Mouse (Mus musculus) forebrain, postnatal 0 days (tissue): ENCODE measurements around the gene Auts2. TPM values are rescaled to one million over a fixed set of nuclear protein-coding genes. Genes with fewer than 3 reads are reported as not detected.

Experiments used
- ATAC-seq: fragments of 200-750 bp; cut with Nextera tagmentation; 2 replicates; pipeline ENCODE4 v1.8.0; 2017; ENCODE audit warnings: mild to moderate bottlenecking, moderate library complexity
- DNase-seq: peaks from one replicate; pipeline ENCODE4 v3.0.0-alpha.2; 2015
- H3K27ac ChIP-seq: fragments of 300-500 bp; sonication (generic); 2 replicates; pipeline ENCODE4 v1.5.1; 2014; ENCODE audit warnings: low read depth, mild to moderate bottlenecking, antibody characterized with exemption, low read length, moderate library complexity, mixed read lengths
- H3K27me3 ChIP-seq: fragments of 300-500 bp; sonication (generic); 2 replicates; pipeline ENCODE4 v1.6.1; 2014; ENCODE audit warnings: mild to moderate bottlenecking, low read length, mixed read lengths; ENCODE audit not compliant: insufficient read depth
- H3K36me3 ChIP-seq: fragments of 300-500 bp; sonication (generic); 2 replicates; pipeline ENCODE4 v1.6.1; 2014; ENCODE audit warnings: mild to moderate bottlenecking, moderate library complexity; ENCODE audit not compliant: insufficient read depth
- H3K4me1 ChIP-seq: fragments of 300-500 bp; sonication (generic); 2 replicates; pipeline ENCODE4 v1.6.1; 2014; ENCODE audit warnings: antibody characterized with exemption; ENCODE audit not compliant: insufficient read depth
- H3K4me2 ChIP-seq: fragments of 300-500 bp; sonication (generic); 2 replicates; pipeline ENCODE4 v1.6.1; 2014; ENCODE audit warnings: low read depth, mild to moderate bottlenecking, moderate library complexity
- H3K4me3 ChIP-seq: fragments of 300-500 bp; sonication (generic); 2 replicates; pipeline ENCODE4 v1.5.1; 2014; ENCODE audit warnings: low read depth, low read length, mixed read lengths
- H3K9ac ChIP-seq: fragments of 300-500 bp; sonication (generic); 2 replicates; pipeline ENCODE4 v1.6.1; 2014; ENCODE audit warnings: mild to moderate bottlenecking
- H3K9me3 ChIP-seq: fragments of 300-500 bp; sonication (generic); 2 replicates; pipeline ENCODE4 v1.6.1; 2016; ENCODE audit warnings: low read length
- CTCF ChIP-seq: sonication (generic); IDR thresholded peaks from 2 replicates; pipeline ENCODE4 v1.5.1; 2016; ENCODE audit warnings: antibody characterized with exemption, control low read depth, low read depth
- WGBS: fragments of 180-500 bp; shearing (Covaris S2); extraction: QIAGEN DNeasy Blood & Tissue Kit; methylation state at CpG from one replicate; pipeline ENCODE4 v1.1.7; 2014; 5-methylcytosine and 5-hydroxymethylcytosine counted together
- polyA plus RNA-seq: library from polyadenylated mRNA; unstranded; fragments of >200 nt; fragmentation: Nextera tagmentation; extraction: Ambion mirVana; gene quantifications from 2 replicates; pipeline ENCODE4 v1.2.1, GENCODE M21; 2015
- total RNA-seq: library from RNA; depleted of rRNA; stranded (reverse); fragments of >200 nt; gene quantifications from 2 replicates; pipeline ENCODE4 v1.2.3, GENCODE M21; 2014

The Auts2 gene
- total and polyA plus RNA-seq, 2 experiments from 2014 or later: 40.9 to 66.2 TPM

DNA sequence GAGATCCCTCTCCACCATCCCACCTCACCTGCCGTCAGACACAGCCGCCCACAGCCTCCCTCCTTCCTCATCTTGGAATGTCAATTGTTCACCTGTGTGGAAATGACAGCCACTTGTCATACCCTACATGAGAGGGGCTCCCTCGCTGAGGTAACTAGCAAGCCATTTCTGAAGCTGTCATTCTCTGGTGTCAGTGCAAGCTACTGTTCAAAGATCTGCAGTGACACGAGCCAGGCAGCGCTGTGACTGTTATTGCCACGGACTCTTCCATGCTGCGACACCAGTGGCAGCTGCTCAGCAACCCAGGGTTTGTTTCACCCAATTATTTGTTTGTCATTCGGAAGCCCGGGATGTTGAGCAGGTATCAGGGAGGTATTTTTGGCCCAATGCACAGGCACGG is 1030.5 kb downstream of the Auts2 start:
- Histone ChIP-seq H3K9me3 (no peaks in the 10 kb centered on the region), H3K4me2 (no peak overlapping the region), H3K27me3 (no peaks in the 10 kb centered on the region), H3K9ac (no peak overlapping the region), H3K4me3 (no peak overlapping the region), H3K27ac (no peak overlapping the region), H3K36me3 (0 out of 2 replicates have a peak, but pooled peaks cover 5% of the 10 kb centered on the region), H3K4me1 (no peaks in the 10 kb centered on the region)
- WGBS: 84% methylated on average over 10 of the region's 10 CpGs
- DNase-seq (no peak), ATAC-seq (peak; percentile 38; the same call in 1 of the 2 replicates)
- no peak for TF ChIP-seq CTCF

DNA sequence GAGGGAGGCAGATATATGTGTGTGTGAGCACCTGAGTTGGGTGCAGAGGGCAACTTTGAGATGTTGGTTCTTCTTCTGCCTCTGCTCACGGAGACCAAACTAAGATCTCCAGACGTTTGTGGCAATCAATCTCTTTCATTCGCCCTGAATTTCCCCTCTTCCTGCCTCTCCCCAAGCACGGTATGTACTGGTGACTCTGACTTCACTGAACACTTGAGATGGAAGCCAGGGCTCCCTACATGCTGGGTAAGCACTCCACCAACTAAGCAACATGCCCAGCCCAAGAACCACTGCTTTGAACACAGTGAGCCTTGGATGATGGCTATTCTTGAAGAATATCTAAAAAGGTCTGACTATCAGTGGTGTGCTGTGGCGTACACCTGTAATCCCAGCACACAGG is 1032.5 kb downstream of the Auts2 start:
- ATAC-seq: no peak
- no peak overlapping the region for H3K4me3 ChIP-seq
- no peak for DNase-seq
- H3K36me3 ChIP-seq: 0 out of 2 replicates have a peak, but pooled peaks cover 5% of the 10 kb centered on the region
- 86% methylated on average over 5 of the region's 5 CpGs for whole genome bisulfite sequencing
- TF ChIP-seq CTCF: no peak
- no peaks in the 10 kb centered on the region for H3K4me1 ChIP-seq
- H3K27ac ChIP-seq: no peak overlapping the region
- H3K9me3 ChIP-seq: no peaks in the 10 kb centered on the region
- H3K9ac ChIP-seq: no peak overlapping the region
- no peak overlapping the region for H3K4me2 ChIP-seq
- no peaks in the 10 kb centered on the region for H3K27me3 ChIP-seq

- H3K4me3 ChIP-seq: no peak overlapping the region
- ATAC-seq (no peak), DNase-seq (no peak)
- WGBS: 90% methylated on average over 4 of the region's 4 CpGs
- H3K9ac ChIP-seq: no peak overlapping the region
- H3K9me3 ChIP-seq: no peaks in the 10 kb centered on the region
- no peaks in the 10 kb centered on the region for H3K4me1 ChIP-seq
- no peaks in the 10 kb centered on the region for H3K27me3 ChIP-seq
- no peak for TF ChIP-seq CTCF
- 0 out of 2 replicates have a peak, but pooled peaks cover 5% of the 10 kb centered on the region for H3K36me3 ChIP-seq
- no peak overlapping the region for H3K4me2 ChIP-seq
- no peak overlapping the region for H3K27ac ChIP-seq
These were observed 1033.8 kb downstream of the Auts2 start for GRCm38 (mm10) chr5:131509315-131509714.

DNA sequence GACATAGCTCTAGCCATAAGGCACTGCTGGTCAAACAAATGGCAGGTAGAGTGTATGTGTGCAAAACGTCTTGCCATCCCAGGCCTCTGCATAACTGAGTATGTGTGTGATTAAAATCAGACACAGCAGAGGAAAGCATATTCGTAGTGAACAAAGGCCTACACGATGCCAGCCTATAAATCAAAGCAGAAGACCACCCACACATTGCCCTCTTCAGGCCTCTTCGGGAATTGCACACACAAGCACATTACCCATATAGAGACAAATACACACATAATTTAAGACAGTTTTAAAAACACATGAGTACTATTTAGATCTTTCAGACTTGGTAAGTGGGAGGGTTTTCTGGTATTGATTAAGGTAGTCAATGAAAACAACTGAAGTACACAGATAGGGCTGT is 1044.3 kb downstream of the Auts2 start:
- Histone ChIP-seq H3K36me3 (no peaks in the 10 kb centered on the region), H3K27ac (no peak overlapping the region), H3K4me3 (no peak overlapping the region), H3K4me1 (no peaks in the 10 kb centered on the region), H3K9ac (no peak overlapping the region), H3K4me2 (no peak overlapping the region), H3K9me3 (no peaks in the 10 kb centered on the region), H3K27me3 (no peaks in the 10 kb centered on the region)
- no peak for ATAC-seq
- peak; percentile 42; the same call in 1 of the 2 replicates for TF ChIP-seq CTCF
- no peak for DNase-seq
- WGBS: 93% methylated on average over 4 of the region's 4 CpGs

GRCm38 (mm10) chr5:131496517-131497216 is 1046.5 kb downstream of the Auts2 start:
- no peaks in the 10 kb centered on the region for H3K27me3 ChIP-seq
- H3K4me1 ChIP-seq: no peaks in the 10 kb centered on the region
- no peaks in the 10 kb centered on the region for H3K36me3 ChIP-seq
- no peak overlapping the region for H3K27ac ChIP-seq
- TF ChIP-seq CTCF: no peak
- ATAC-seq (no peak), DNase-seq (no peak)
- H3K4me2 ChIP-seq: no peak overlapping the region
- H3K4me3 ChIP-seq: no peak overlapping the region
- H3K9ac ChIP-seq: no peak overlapping the region
- no peaks in the 10 kb centered on the region for H3K9me3 ChIP-seq
- 95% methylated on average over 10 of the region's 10 CpGs for WGBS

DNA sequence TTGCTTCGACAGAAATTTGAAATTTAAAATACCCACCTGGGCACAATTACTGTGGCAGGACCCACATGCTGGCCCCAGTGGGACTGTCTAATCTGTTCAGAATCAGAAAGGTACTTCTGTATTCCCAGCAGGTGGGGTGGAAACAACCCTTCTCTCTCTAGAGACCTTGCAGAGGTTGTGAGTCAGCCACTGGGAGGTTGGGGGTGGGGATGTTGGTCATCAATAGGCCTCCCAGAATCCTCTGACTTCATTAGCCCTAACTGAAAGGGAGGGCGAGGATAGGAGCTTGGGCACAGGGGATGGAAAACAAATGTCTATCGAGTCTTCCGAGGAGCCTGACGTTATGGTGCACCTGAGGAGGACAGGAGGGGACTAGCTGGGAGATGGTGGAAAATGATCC is 1048.6 kb downstream of the Auts2 start:
- no peak for ATAC-seq
- H3K4me3 ChIP-seq: no peak overlapping the region
- WGBS: 76% methylated on average over 5 of the region's 5 CpGs
- H3K9me3 ChIP-seq: no peaks in the 10 kb centered on the region
- TF ChIP-seq CTCF: no peak
- H3K4me1 ChIP-seq: no peaks in the 10 kb centered on the region
- H3K36me3 ChIP-seq: no peaks in the 10 kb centered on the region
- no peak overlapping the region for H3K27ac ChIP-seq
- no peak for DNase-seq
- H3K27me3 ChIP-seq: no peaks in the 10 kb centered on the region
- H3K9ac ChIP-seq: no peak overlapping the region
- H3K4me2 ChIP-seq: no peak overlapping the region

DNA sequence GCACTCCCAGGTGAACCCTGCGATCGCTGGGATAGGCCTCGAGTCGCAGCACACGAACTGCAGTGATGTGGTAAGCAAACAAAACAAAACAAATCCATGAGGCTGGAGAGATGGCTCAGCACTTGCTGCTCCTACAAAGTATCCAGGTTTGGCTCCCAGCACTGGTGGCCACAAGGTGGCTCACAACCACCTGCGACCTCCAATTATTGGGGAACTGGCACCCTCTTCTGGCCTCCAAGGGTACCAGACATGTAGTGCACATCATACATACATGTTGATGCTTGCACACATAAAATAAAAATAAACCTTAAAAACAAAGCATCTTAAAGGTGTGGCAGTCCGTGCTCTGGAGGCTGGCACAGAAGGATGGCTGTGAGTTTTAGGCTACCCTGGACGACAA is 1050.6 kb downstream of the Auts2 start:
- no peak for DNase-seq
- WGBS: 90% methylated on average over 8 of the region's 8 CpGs

More for the DNA sequence above, 1050.6 kb downstream of the Auts2 start:
- ATAC-seq: no peak
- no peaks in the 10 kb centered on the region for H3K36me3 ChIP-seq
- H3K27me3 ChIP-seq: no peaks in the 10 kb centered on the region
- H3K4me3 ChIP-seq: no peak overlapping the region
- 0 out of 2 replicates have a peak, but pooled peaks cover 6% of the 10 kb centered on the region for H3K4me1 ChIP-seq
- no peaks in the 10 kb centered on the region for H3K9me3 ChIP-seq
- no peak overlapping the region for H3K9ac ChIP-seq
- H3K4me2 ChIP-seq: no peak overlapping the region
- peak; percentile 54 for TF ChIP-seq CTCF
- no peak overlapping the region for H3K27ac ChIP-seq
